Mouse (Mus musculus) forebrain, postnatal 0 days (tissue): Measurements from ENCODE around the gene Rapsn. TPM values are rescaled to one million over a fixed set of nuclear protein-coding genes. Genes with fewer than 3 reads are reported as not detected.

Experiments
- ATAC-seq: fragments of 200-750 bp; cut with Nextera tagmentation; 2 replicates; pipeline ENCODE4 v1.8.0; 2017; ENCODE audit warnings: mild to moderate bottlenecking, moderate library complexity
- DNase-seq: peaks from one replicate; pipeline ENCODE4 v3.0.0-alpha.2; 2015
- H3K27ac ChIP-seq: fragments of 300-500 bp; sonication (generic); 2 replicates; pipeline ENCODE4 v1.5.1; 2014; ENCODE audit warnings: low read depth, mild to moderate bottlenecking, antibody characterized with exemption, low read length, moderate library complexity, mixed read lengths
- H3K27me3 ChIP-seq: fragments of 300-500 bp; sonication (generic); 2 replicates; pipeline ENCODE4 v1.6.1; 2014; ENCODE audit warnings: mild to moderate bottlenecking, low read length, mixed read lengths; ENCODE audit not compliant: insufficient read depth
- H3K36me3 ChIP-seq: fragments of 300-500 bp; sonication (generic); 2 replicates; pipeline ENCODE4 v1.6.1; 2014; ENCODE audit warnings: mild to moderate bottlenecking, moderate library complexity; ENCODE audit not compliant: insufficient read depth
- H3K4me1 ChIP-seq: fragments of 300-500 bp; sonication (generic); 2 replicates; pipeline ENCODE4 v1.6.1; 2014; ENCODE audit warnings: antibody characterized with exemption; ENCODE audit not compliant: insufficient read depth
- H3K4me2 ChIP-seq: fragments of 300-500 bp; sonication (generic); 2 replicates; pipeline ENCODE4 v1.6.1; 2014; ENCODE audit warnings: low read depth, mild to moderate bottlenecking, moderate library complexity
- H3K4me3 ChIP-seq: fragments of 300-500 bp; sonication (generic); 2 replicates; pipeline ENCODE4 v1.5.1; 2014; ENCODE audit warnings: low read depth, low read length, mixed read lengths
- H3K9ac ChIP-seq: fragments of 300-500 bp; sonication (generic); 2 replicates; pipeline ENCODE4 v1.6.1; 2014; ENCODE audit warnings: mild to moderate bottlenecking
- H3K9me3 ChIP-seq: fragments of 300-500 bp; sonication (generic); 2 replicates; pipeline ENCODE4 v1.6.1; 2016; ENCODE audit warnings: low read length
- CTCF ChIP-seq: sonication (generic); IDR thresholded peaks from 2 replicates; pipeline ENCODE4 v1.5.1; 2016; ENCODE audit warnings: antibody characterized with exemption, control low read depth, low read depth
- WGBS: fragments of 180-500 bp; shearing (Covaris S2); extraction: QIAGEN DNeasy Blood & Tissue Kit; methylation state at CpG from one replicate; pipeline ENCODE4 v1.1.7; 2014; 5-methylcytosine and 5-hydroxymethylcytosine counted together
- polyA plus RNA-seq: library from polyadenylated mRNA; unstranded; fragments of >200 nt; fragmentation: Nextera tagmentation; extraction: Ambion mirVana; gene quantifications from 2 replicates; pipeline ENCODE4 v1.2.1, GENCODE M21; 2015
- total RNA-seq: library from RNA; depleted of rRNA; stranded (reverse); fragments of >200 nt; gene quantifications from 2 replicates; pipeline ENCODE4 v1.2.3, GENCODE M21; 2014

Rapsn gene
- total and polyA plus RNA-seq, 2 experiments from 2014 or later = 0.38 to 1.1 TPM

GRCm38 (mm10) chr2:91080784-91081513, 45.5 kb downstream of the Rapsn start:
- no peak for TF ChIP-seq CTCF
- Histone ChIP-seq H3K4me3 (no peak overlapping the region), H3K36me3 (no peaks in the 10 kb centered on the region), H3K9ac (no peak overlapping the region), H3K27me3 (no peaks in the 10 kb centered on the region), H3K4me2 (no peak overlapping the region), H3K9me3 (no peaks in the 10 kb centered on the region), H3K4me1 (0 out of 2 replicates have a peak, but pooled peaks cover 9% of the 10 kb centered on the region), H3K27ac (no peak overlapping the region)
- 83% methylated on average over 8 of the region's 8 CpGs for WGBS
- DNase-seq (no peak), ATAC-seq (no peak)

GRCm38 (mm10) chr2:91081775-91082695, 46.6 kb downstream of the Rapsn start, which contains the start of gene Spi1:
Gene Spi1 (plus strand): TSS chr2:91082390.
- WGBS = 84% methylated on average over 13 of the region's 13 CpGs
- Histone ChIP-seq H3K36me3 (no peaks in the 10 kb centered on the region), H3K4me2 (no peak within 1 kb of the TSS), H3K27me3 (no peaks in the 10 kb centered on the region), H3K27ac (no peak within 1 kb of the TSS; the same call in 1 of the 2 replicates), H3K9ac (no peak within 1 kb of the TSS), H3K9me3 (no peaks in the 10 kb centered on the region), H3K4me1 (0 out of 2 replicates have a peak, but pooled peaks cover 9% of the 10 kb centered on the region), H3K4me3 (no peak within 1 kb of the TSS)
- DNase-seq = no peak
- no peak for TF ChIP-seq CTCF
- ATAC-seq = no peak

GRCm38 (mm10) chr2:91082844-91083243, 47.4 kb downstream of the Rapsn start:
- H3K27me3 ChIP-seq = no peaks in the 10 kb centered on the region
- TF ChIP-seq CTCF = no peak
- DNase-seq = no peak
- no peak overlapping the region for H3K9ac ChIP-seq
- 0 out of 2 replicates have a peak, but pooled peaks cover 8% of the 10 kb centered on the region for H3K4me1 ChIP-seq
- ATAC-seq = no peak
- no peak overlapping the region for H3K4me2 ChIP-seq
- H3K4me3 ChIP-seq = no peak overlapping the region
- H3K36me3 ChIP-seq = no peaks in the 10 kb centered on the region
- no peaks in the 10 kb centered on the region for H3K9me3 ChIP-seq
- whole genome bisulfite sequencing = 81% methylated on average over 11 of the region's 11 CpGs
- H3K27ac ChIP-seq = no peak overlapping the region; the same call in 1 of the 2 replicates

- H3K27me3 ChIP-seq = no peaks in the 10 kb centered on the region
- ATAC-seq = no peak
Observed at GRCm38 (mm10) chr2:91083366-91083940, 48.0 kb downstream of the Rapsn start.

GRCm38 (mm10) chr2:91084179-91084820, 48.9 kb downstream of the Rapsn start:
- Histone ChIP-seq H3K27me3 (no peaks in the 10 kb centered on the region), H3K4me3 (no peak overlapping the region), H3K9ac (no peak overlapping the region), H3K4me2 (no peak overlapping the region), H3K36me3 (no peaks in the 10 kb centered on the region), H3K27ac (no peak overlapping the region), H3K9me3 (no peaks in the 10 kb centered on the region), H3K4me1 (no peaks in the 10 kb centered on the region)
- ATAC-seq (no peak), DNase-seq (no peak)
- TF ChIP-seq CTCF = no peak
- 78% methylated on average over 15 of the region's 15 CpGs for WGBS

More at GRCm38 (mm10) chr2:91083366-91083940, 48.0 kb downstream of the Rapsn start:
- 56% methylated on average over 1 of the region's 1 CpGs for WGBS
- no peak for TF ChIP-seq CTCF
- H3K36me3 ChIP-seq = no peaks in the 10 kb centered on the region
- no peak overlapping the region; the same call in 1 of the 2 replicates for H3K27ac ChIP-seq
- no peak overlapping the region for H3K9ac ChIP-seq
- no peak overlapping the region for H3K4me2 ChIP-seq
- no peak overlapping the region for H3K4me3 ChIP-seq
- no peaks in the 10 kb centered on the region for H3K9me3 ChIP-seq
- DNase-seq = no peak
- H3K4me1 ChIP-seq = 0 out of 2 replicates have a peak, but pooled peaks cover 4% of the 10 kb centered on the region
